Mouse (Mus musculus) CH12F3 (cell line): ENCODE measurements around the gene A830018L16Rik.
"Not testable (repeated sequence)": the region's sequence is repeated elsewhere in the genome, so short reads cannot be mapped to it uniquely, and the experiment has no call there.

ENCODE experiments used
- in situ Hi-C: fragments of 300-500 bp; cut with MboI; formaldehyde crosslinking; loops from 2 replicates; pipeline ENCODE4 v1.14.3; 2020; ENCODE audit warnings: low sequenced_read_pairs

Gene A830018L16Rik

GRCm38 (mm10) chr1:11996297-11996878 lies 582.5 kb downstream of the A830018L16Rik start:
- in situ Hi-C loops, result no loop called here

- in situ Hi-C loops, result no loop called here
Observed at GRCm38 (mm10) chr1:11997574-11997973, 583.7 kb downstream of the A830018L16Rik start.

- in situ Hi-C loops, result no loop called here
Observed at GRCm38 (mm10) chr1:12000557-12000956, 586.7 kb downstream of the A830018L16Rik start.

DNA sequence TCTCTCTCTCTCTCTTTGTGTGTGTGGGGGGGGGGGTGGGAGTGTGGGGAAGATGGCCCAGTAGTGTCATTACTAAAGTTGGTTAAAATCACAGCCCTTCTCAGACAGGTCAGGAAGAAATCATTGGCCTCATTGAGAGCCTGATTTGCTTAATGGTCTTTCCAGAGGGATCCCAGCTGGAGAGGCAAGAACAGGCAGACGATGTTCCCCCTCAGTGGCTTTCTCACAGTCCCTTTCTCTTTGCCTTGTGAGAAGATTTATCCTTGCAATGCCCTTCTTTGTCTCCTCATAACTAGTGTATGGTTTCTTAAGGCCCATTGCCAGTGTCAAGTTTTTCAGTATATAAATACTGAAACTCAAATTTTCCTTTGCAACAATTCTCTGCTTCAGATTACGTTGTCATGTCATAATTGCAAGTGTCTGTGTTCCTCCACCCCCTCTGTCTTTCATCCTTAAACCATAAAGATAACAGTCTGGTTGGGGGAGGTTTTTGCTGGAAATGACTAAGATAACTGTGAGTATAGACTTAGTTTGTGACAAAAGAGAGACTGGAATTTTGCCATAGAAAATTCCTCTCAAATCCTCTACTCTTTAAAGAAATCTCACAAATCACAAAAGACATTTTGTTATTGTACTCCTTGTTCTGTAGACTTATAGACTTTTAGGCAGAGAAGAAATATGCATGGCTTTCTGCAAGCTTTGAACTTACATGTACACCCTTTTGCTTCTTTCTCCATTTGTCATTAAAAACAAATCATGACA lies 595.1 kb downstream of the A830018L16Rik start:
- in situ Hi-C loops, result no loop called here

- in situ Hi-C loops, result no loop called here
Observed at GRCm38 (mm10) chr1:12009551-12009846, 595.6 kb downstream of the A830018L16Rik start.

- in situ Hi-C loops, result no loop called here
Observed at GRCm38 (mm10) chr1:12010607-12011006, 596.7 kb downstream of the A830018L16Rik start.

- in situ Hi-C loops, result not testable (repeated sequence)
Observed at GRCm38 (mm10) chr1:12020646-12021045, 606.7 kb downstream of the A830018L16Rik start.
